Mouse (Mus musculus): ENCODE data around the gene Irs4.

Gene Irs4

GRCm38 (mm10) chrX:141724937-141725918 is at the start of gene Irs4:
Gene Irs4 (minus strand): TSS chrX:141725263.
- no peak for DNase-seq (ENCODE audit: extremely low read depth, insufficient read length, low spot score)

GRCm38 (mm10) chrX:141750360-141750759 is 25.3 kb upstream of the Irs4 start:
- no peak for DNase-seq (ENCODE audit: extremely low read depth, insufficient read length, low spot score)

- no peak for DNase-seq (ENCODE audit: extremely low read depth, insufficient read length, low spot score)
These were observed 4.5 kb upstream of the Irs4 start for GRCm38 (mm10) chrX:141729570-141729969.

GRCm38 (mm10) chrX:141724391-141724891 is 622 bp downstream of the Irs4 start:
- DNase-seq (ENCODE audit: extremely low read depth, insufficient read length, low spot score): no peak

GRCm38 (mm10) chrX:141723936-141724335 is 1.1 kb downstream of the Irs4 start:
- no peak for DNase-seq (ENCODE audit: extremely low read depth, insufficient read length, low spot score)

- DNase-seq (ENCODE audit: extremely low read depth, insufficient read length, low spot score): no peak
These were observed 3.3 kb downstream of the Irs4 start for GRCm38 (mm10) chrX:141721725-141722124.

Measured in 3134 (cell line).